Mouse (Mus musculus): ENCODE measurements around the gene Thap3.

DNA sequence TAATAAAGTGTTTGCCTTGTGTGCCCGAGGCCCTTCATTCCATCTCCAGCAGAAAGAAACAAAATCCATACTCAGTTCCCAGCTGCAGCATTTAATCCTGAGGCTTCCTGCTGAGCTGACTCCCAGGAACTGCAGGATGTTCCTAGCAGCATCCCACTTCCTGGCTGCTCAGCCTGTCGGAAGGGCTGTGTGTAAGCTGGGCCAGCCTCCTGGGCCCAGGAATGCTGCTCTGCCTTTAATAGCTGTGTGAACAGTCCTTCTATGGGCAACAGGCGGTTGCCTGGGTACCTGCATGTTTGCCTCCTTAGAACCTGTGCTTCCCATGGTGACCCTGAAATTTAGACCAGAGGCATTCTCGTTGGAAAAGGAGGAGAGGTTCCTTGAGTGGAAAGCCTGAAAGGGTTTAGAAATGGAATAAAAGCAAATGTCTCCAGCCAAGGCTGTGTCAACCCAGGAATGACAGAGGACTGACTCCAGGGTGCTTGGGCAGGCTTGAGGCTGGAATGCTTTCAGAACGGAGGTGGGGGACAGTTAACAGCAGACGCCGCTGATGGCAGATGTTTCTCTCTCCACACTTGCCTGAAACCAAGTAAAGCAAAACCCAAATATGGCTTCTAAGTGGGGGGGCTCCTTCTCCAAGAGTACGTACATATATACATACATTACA lies 18.8 kb upstream of the Thap3 start:
- TF ChIP-seq CTCF (IDR thresholded peaks at IDR 0.05; ENCODE audit: extremely low read depth, insufficient read depth, insufficient read length, insufficient replicate concordance) (no peak), POLR2A (IDR thresholded peaks at IDR 0.05; ENCODE audit: low read depth, low read length) (no peak)
